Mouse (Mus musculus) cerebellum, adult 2 months (tissue): Measurements from ENCODE around the gene Abca7.

Experiments used
- CTCF ChIP-seq: fragments of 200-500 bp; IDR thresholded peaks from 2 replicates; pipeline ENCODE4 v1.5.1; 2011; ENCODE audit warnings: low read depth, mild to moderate bottlenecking, control low read depth, low read length, moderate library complexity, borderline replicate concordance; ENCODE audit not compliant: insufficient read depth
- POLR2A ChIP-seq: fragments of 200-500 bp; IDR thresholded peaks from 2 replicates; pipeline ENCODE4 v1.6.1; 2011; ENCODE audit warnings: low read length, control low read depth, borderline replicate concordance; ENCODE audit not compliant: insufficient read depth

DNA sequence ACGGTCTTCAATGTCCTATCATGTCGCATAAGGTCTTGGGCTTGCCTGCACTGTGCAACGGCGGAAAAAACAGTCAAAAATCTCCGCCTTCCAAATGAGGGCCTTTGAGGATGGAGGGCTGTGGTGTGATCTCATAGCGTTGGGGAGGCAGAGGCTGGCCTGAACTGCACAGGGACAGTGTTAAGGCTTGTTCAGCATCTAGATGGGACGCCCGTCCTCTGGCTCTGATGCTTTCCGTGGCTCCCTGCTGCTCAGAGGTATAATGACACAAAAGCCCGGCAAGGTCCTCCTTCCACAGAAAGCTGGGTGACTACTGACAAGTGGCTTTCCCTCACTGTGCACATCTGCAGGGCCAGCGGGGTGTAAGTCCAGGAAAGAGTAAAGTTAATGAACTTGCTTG, 23.9 kb downstream of the Abca7 start:
- TF ChIP-seq CTCF (no peak), POLR2A (no peak)
